Mouse (Mus musculus) intestine, embryonic 16.5 days (tissue): Measurements from ENCODE around the gene Kcnip1. TPM values are rescaled to one million over a fixed set of nuclear protein-coding genes. Genes with fewer than 3 reads are reported as not detected.

ENCODE experiments used
- ATAC-seq: fragments of 200-750 bp; cut with Nextera tagmentation; 2 replicates; pipeline ENCODE4 v1.8.0; 2017; ENCODE audit warnings: moderate TSS enrichment, moderate library complexity
- H3K27ac ChIP-seq: fragments of 300-500 bp; sonication (generic); 2 replicates; pipeline ENCODE4 v1.5.1; 2014; ENCODE audit warnings: mild to moderate bottlenecking, low read length
- H3K27me3 ChIP-seq: fragments of 300-500 bp; sonication (generic); replicated peaks from 2 replicates; pipeline ENCODE4 v1.6.1; 2014; ENCODE audit warnings: low read length, control low read depth, mixed read lengths; ENCODE audit not compliant: control insufficient read depth, insufficient read depth
- H3K36me3 ChIP-seq: fragments of 300-500 bp; sonication (generic); 2 replicates; pipeline ENCODE4 v1.6.1; 2014; ENCODE audit warnings: low read length, control low read depth; ENCODE audit not compliant: control insufficient read depth, insufficient read depth
- H3K4me1 ChIP-seq: fragments of 300-500 bp; sonication (generic); 2 replicates; pipeline ENCODE4 v1.6.1; 2014; ENCODE audit warnings: low read length, control low read depth, mixed read lengths; ENCODE audit not compliant: control insufficient read depth, insufficient read depth
- H3K4me2 ChIP-seq: fragments of 300-500 bp; sonication (generic); 2 replicates; pipeline ENCODE4 v1.6.1; 2014; ENCODE audit warnings: low read depth, low read length, control low read depth
- H3K4me3 ChIP-seq: fragments of 300-500 bp; sonication (generic); 2 replicates; pipeline ENCODE4 v1.5.1; 2014; ENCODE audit warnings: mild to moderate bottlenecking, low read length
- H3K9ac ChIP-seq: fragments of 300-500 bp; sonication (generic); 2 replicates; pipeline ENCODE4 v1.6.1; 2014; ENCODE audit warnings: low read depth, low read length
- H3K9me3 ChIP-seq: fragments of 300-500 bp; sonication (generic); 2 replicates; pipeline ENCODE4 v1.6.1; 2016; ENCODE audit warnings: low read length, control low read depth; ENCODE audit not compliant: control insufficient read depth
- WGBS: fragments of 180-500 bp; shearing (Covaris S2); extraction: QIAGEN DNeasy Blood & Tissue Kit; methylation state at CpG from one replicate; pipeline ENCODE4 v1.1.7; 2014; 5-methylcytosine and 5-hydroxymethylcytosine counted together
- polyA plus RNA-seq: library from polyadenylated mRNA; unstranded; fragments of >200 nt; fragmentation: Nextera tagmentation; extraction: Ambion mirVana; gene quantifications from 2 replicates; pipeline ENCODE4 v1.2.1, GENCODE M21; 2015

Kcnip1 gene
- polyA plus RNA-seq, 1 experiment from 2014 or later: 8.9 TPM

GRCm38 (mm10) chr11:33946501-33946900 lies 46.5 kb downstream of the Kcnip1 start:
- Histone ChIP-seq H3K9me3 (no peaks in the 10 kb centered on the region), H3K36me3 (no peaks in the 10 kb centered on the region), H3K4me2 (no peak overlapping the region), H3K4me1 (no peaks in the 10 kb centered on the region), H3K4me3 (no peak overlapping the region), H3K27ac (no peak overlapping the region), H3K27me3 (no peaks in the 10 kb centered on the region), H3K9ac (no peak overlapping the region)
- ATAC-seq: no peak
- 74% methylated on average over 4 of the region's 4 CpGs for WGBS

GRCm38 (mm10) chr11:33944786-33945328 lies 48.1 kb downstream of the Kcnip1 start:
- ATAC-seq: no peak
- no peaks in the 10 kb centered on the region for H3K4me1 ChIP-seq
- H3K27ac ChIP-seq: no peak overlapping the region
- no peak overlapping the region for H3K4me3 ChIP-seq
- H3K36me3 ChIP-seq: no peaks in the 10 kb centered on the region
- no peak overlapping the region for H3K9ac ChIP-seq
- H3K9me3 ChIP-seq: no peaks in the 10 kb centered on the region
- no peaks in the 10 kb centered on the region for H3K27me3 ChIP-seq
- H3K4me2 ChIP-seq: no peak overlapping the region
- 88% methylated on average over 9 of the region's 9 CpGs for WGBS

- 0 out of 2 replicates have a peak, but pooled peaks cover 2% of the 10 kb centered on the region for H3K4me1 ChIP-seq
- H3K36me3 ChIP-seq: no peaks in the 10 kb centered on the region
- H3K9me3 ChIP-seq: no peaks in the 10 kb centered on the region
- H3K4me3 ChIP-seq: no peak overlapping the region
- H3K4me2 ChIP-seq: no peak overlapping the region
- H3K9ac ChIP-seq: no peak overlapping the region
- WGBS: 59% methylated on average over 4 of the region's 4 CpGs
- no peak for ATAC-seq
- H3K27ac ChIP-seq: no peak overlapping the region
- H3K27me3 ChIP-seq: no peaks in the 10 kb centered on the region
Measured at GRCm38 (mm10) chr11:33944067-33944785, 48.7 kb downstream of the Kcnip1 start.

- H3K36me3 ChIP-seq: no peaks in the 10 kb centered on the region
- no peak overlapping the region for H3K4me3 ChIP-seq
- 0 out of 2 replicates have a peak, but pooled peaks cover 2% of the 10 kb centered on the region for H3K4me1 ChIP-seq
- no peaks in the 10 kb centered on the region for H3K9me3 ChIP-seq
- H3K27me3 ChIP-seq: no peaks in the 10 kb centered on the region
- ATAC-seq: no peak
- no peak overlapping the region for H3K27ac ChIP-seq
- H3K9ac ChIP-seq: no peak overlapping the region
- H3K4me2 ChIP-seq: no peak overlapping the region
- WGBS: 65% methylated on average over 1 of the region's 1 CpGs
Measured at GRCm38 (mm10) chr11:33943565-33943964, 49.4 kb downstream of the Kcnip1 start.

- Histone ChIP-seq H3K4me1 (0 out of 2 replicates have a peak, but pooled peaks cover 2% of the 10 kb centered on the region), H3K4me3 (no peak overlapping the region), H3K36me3 (no peaks in the 10 kb centered on the region), H3K27ac (no peak overlapping the region), H3K27me3 (no peaks in the 10 kb centered on the region), H3K9ac (no peak overlapping the region), H3K9me3 (no peaks in the 10 kb centered on the region), H3K4me2 (no peak overlapping the region)
- no peak for ATAC-seq
- 69% methylated on average over 4 of the region's 4 CpGs for WGBS
Measured at GRCm38 (mm10) chr11:33939456-33940113, 53.4 kb downstream of the Kcnip1 start.

- no peak overlapping the region for H3K4me3 ChIP-seq
- H3K36me3 ChIP-seq: no peaks in the 10 kb centered on the region
- H3K27me3 ChIP-seq: no peaks in the 10 kb centered on the region
- H3K4me1 ChIP-seq: 0 out of 2 replicates have a peak, but pooled peaks cover 2% of the 10 kb centered on the region
- WGBS: 45% methylated on average over 7 of the region's 7 CpGs
- ATAC-seq: no peak
- no peak overlapping the region for H3K4me2 ChIP-seq
- H3K27ac ChIP-seq: no peak overlapping the region
- H3K9ac ChIP-seq: no peak overlapping the region
- H3K9me3 ChIP-seq: no peaks in the 10 kb centered on the region
Measured at GRCm38 (mm10) chr11:33938561-33939274, 54.2 kb downstream of the Kcnip1 start.

- Histone ChIP-seq H3K36me3 (no peaks in the 10 kb centered on the region), H3K9me3 (no peaks in the 10 kb centered on the region), H3K27ac (no peak overlapping the region), H3K4me1 (0 out of 2 replicates have a peak, but pooled peaks cover 2% of the 10 kb centered on the region), H3K4me2 (no peak overlapping the region), H3K4me3 (no peak overlapping the region), H3K27me3 (no peaks in the 10 kb centered on the region), H3K9ac (no peak overlapping the region)
- no peak for ATAC-seq
- 78% methylated on average over 8 of the region's 8 CpGs for WGBS
Measured at GRCm38 (mm10) chr11:33937641-33938040, 55.3 kb downstream of the Kcnip1 start.

GRCm38 (mm10) chr11:33934286-33934685 lies 58.7 kb downstream of the Kcnip1 start:
- no peak overlapping the region for H3K9ac ChIP-seq
- H3K36me3 ChIP-seq: no peaks in the 10 kb centered on the region
- H3K4me3 ChIP-seq: no peak overlapping the region
- H3K9me3 ChIP-seq: no peaks in the 10 kb centered on the region
- no peak for ATAC-seq
- no peak overlapping the region for H3K4me2 ChIP-seq
- 66% methylated on average over 9 of the region's 9 CpGs for WGBS
- H3K4me1 ChIP-seq: 0 out of 2 replicates have a peak, but pooled peaks cover 1% of the 10 kb centered on the region
- no peak overlapping the region for H3K27ac ChIP-seq
- H3K27me3 ChIP-seq: no peaks in the 10 kb centered on the region
